Mouse (Mus musculus): ENCODE data around the gene Nkx6-2. TPM values are rescaled to one million over a fixed set of nuclear protein-coding genes. Genes with fewer than 3 reads are reported as not detected.

Gene Nkx6-2
- polyA plus RNA-seq, 1 experiment from 2014 or later: 3.3 TPM

DNA sequence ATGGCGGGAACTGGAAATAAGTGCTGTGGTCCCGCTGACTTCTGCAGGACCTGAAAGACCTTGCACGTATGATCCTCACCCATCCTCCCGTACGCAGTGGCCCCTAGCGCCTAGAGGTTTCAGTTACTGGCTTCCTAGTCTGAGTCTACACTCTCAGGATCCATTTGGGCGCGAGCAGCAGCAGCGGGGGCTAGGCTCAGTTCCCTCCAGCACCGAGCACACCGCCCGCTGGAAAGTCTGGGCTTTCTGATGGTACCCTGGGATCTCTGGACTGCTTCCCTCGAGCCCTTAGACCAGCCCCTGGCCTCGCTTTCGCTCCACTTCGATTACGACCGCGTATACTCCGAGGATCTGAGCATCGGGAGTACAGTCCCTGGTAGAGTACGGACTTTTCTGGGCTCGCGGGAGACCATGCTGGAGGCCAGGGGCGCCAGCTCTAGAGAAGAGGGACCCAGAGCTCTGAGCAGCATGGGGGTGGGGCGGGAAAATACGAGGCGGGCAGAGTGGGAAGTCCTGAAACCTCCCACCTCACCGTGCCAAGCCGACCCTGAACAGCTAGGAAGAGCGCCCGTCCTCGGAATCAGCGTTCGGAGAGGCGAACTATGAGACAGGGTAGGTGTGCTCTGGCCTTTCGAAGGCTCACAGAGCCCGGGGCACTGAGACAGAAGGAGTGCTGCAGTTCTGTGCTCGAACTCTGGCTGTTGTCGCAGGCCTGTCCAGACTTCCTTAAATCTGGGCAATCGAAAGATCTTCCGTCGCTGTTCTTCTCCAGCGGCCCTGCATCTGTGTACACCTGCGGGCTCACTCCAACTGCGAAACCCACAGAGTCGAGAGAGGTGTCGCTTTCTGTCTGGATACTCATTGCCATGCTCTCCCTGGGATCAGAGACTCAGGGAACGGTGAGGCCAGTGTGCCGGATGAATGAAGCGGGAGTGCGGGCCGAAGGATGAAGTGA is 1.9 kb upstream of the Nkx6-2 start:
- Histone ChIP-seq H3K36me3 (ENCODE audit: poor library complexity, severe bottlenecking) (no peaks in the 10 kb centered on the region), H3K27ac (no peak overlapping the region), H3K4me1 (peaks cover 38% of the 10 kb centered on the region), H3K9ac (no peak overlapping the region), H3K4me2 (no peak overlapping the region), H3K4me3 (no peak overlapping the region; the same call in 1 of the 2 replicates), H3K27me3 (peaks cover 100% of the 10 kb centered on the region), H3K9me3 (replicated peaks) (no peaks in the 10 kb centered on the region)
- WGBS: 2% methylated on average over 53 of the region's 53 CpGs
- ATAC-seq: no peak

DNA sequence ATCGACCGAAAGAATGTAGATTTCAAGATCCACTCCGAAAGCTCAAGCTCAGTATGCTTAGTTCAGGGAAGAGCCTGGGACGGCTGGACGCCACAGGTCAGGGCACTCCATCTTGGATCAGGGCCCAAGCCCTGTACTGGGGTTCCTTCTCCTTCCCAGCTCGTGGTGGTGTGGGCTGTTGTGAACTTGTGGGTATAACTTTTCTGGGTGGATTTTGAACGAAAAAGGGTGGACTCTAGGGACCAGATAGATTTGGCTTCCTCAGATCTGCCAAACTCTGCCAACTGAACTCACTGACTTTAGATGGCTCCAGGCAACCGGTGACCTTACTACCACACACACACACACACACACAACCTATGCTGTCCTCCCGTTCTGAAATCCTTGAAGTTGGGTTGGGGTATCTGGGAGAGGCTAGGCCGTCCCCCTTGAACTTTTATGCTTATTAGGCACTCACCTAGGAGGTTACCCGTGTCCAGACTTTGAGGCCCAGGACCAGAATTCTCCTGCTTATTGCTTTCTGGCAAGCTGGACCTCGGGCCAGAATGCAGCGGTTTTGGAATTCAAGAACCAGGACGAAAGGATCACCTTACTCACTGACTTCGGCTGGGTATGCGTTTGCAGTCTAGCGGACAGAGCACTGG is 619 bp upstream of the Nkx6-2 start:
- Histone ChIP-seq H3K36me3 (ENCODE audit: poor library complexity, severe bottlenecking) (no peaks in the 10 kb centered on the region), H3K4me1 (peaks cover 38% of the 10 kb centered on the region), H3K27ac (no peak overlapping the region), H3K9me3 (replicated peaks) (no peaks in the 10 kb centered on the region), H3K4me3 (peak overlapping the region; percentile 40; the same call in 1 of the 2 replicates), H3K4me2 (peak overlapping the region; percentile 60; the same call in 1 of the 2 replicates), H3K9ac (no peak overlapping the region), H3K27me3 (peaks cover 100% of the 10 kb centered on the region)
- ATAC-seq: no peak
- WGBS: 8% methylated on average over 17 of the region's 17 CpGs

DNA sequence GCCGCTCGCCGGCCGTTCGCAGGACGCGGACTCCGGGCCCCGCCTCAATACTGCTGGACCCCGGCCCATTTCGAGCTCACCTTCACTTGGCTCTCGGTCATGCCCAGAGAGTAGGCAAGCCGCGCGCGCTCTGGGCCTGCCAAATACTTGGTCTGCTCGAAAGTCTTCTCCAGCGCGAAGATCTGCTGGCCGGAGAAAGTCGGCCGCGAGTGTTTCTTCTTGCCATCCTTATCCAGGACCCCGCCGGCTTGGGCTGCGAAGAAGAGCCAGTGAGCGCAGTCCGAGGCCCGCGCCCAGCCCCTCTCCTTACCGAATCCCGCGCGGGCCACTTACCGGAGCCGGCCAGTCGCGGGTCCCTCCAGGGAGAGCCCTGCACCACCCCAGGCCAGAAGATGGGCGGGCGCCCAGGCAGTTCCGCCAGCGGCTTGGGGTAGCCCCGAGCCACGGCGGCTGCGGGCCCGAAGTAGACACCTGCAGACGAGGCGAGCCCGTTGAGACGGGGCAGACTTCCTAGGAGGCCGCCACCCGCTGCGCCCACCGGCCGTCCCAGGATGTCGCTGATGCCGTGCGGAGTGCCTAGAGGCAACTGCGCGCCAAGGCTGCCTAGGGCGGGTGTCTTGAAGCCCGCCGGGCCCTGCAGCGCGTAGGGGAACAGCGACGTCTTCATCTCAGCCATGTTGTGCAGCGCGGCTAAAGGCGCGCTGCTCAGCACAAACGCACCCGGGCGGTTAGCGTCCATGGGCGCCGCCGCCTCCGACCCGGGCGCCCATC is 611 bp downstream of the Nkx6-2 start:
- Histone ChIP-seq H3K9me3 (replicated peaks) (no peaks in the 10 kb centered on the region), H3K4me3 (peak overlapping the region; percentile 40), H3K27ac (no peak overlapping the region), H3K9ac (peak overlapping the region; percentile 37), H3K36me3 (ENCODE audit: poor library complexity, severe bottlenecking) (0 out of 2 replicates have a peak, but pooled peaks cover 4% of the 10 kb centered on the region), H3K4me1 (peaks cover 35% of the 10 kb centered on the region), H3K4me2 (peak overlapping the region; percentile 60), H3K27me3 (peaks cover 100% of the 10 kb centered on the region)
- WGBS: under 1% methylated on average over 82 of the region's 82 CpGs
- peak; percentile 48 for ATAC-seq

GRCm38 (mm10) chr7:139580851-139581775 is 1.5 kb downstream of the Nkx6-2 start:
- H3K27ac ChIP-seq: no peak overlapping the region
- no peak for ATAC-seq
- peak overlapping the region; percentile 37; the same call in 1 of the 2 replicates for H3K9ac ChIP-seq
- peak overlapping the region; percentile 60 for H3K4me2 ChIP-seq
- H3K27me3 ChIP-seq: peaks cover 99% of the 10 kb centered on the region
- H3K4me1 ChIP-seq: peaks cover 35% of the 10 kb centered on the region
- WGBS: 2% methylated on average over 78 of the region's 78 CpGs
- H3K4me3 ChIP-seq: peak overlapping the region; percentile 40
- 0 out of 2 replicates have a peak, but pooled peaks cover 4% of the 10 kb centered on the region for H3K36me3 ChIP-seq (ENCODE audit: poor library complexity, severe bottlenecking)
- no peaks in the 10 kb centered on the region for H3K9me3 ChIP-seq (replicated peaks)

DNA sequence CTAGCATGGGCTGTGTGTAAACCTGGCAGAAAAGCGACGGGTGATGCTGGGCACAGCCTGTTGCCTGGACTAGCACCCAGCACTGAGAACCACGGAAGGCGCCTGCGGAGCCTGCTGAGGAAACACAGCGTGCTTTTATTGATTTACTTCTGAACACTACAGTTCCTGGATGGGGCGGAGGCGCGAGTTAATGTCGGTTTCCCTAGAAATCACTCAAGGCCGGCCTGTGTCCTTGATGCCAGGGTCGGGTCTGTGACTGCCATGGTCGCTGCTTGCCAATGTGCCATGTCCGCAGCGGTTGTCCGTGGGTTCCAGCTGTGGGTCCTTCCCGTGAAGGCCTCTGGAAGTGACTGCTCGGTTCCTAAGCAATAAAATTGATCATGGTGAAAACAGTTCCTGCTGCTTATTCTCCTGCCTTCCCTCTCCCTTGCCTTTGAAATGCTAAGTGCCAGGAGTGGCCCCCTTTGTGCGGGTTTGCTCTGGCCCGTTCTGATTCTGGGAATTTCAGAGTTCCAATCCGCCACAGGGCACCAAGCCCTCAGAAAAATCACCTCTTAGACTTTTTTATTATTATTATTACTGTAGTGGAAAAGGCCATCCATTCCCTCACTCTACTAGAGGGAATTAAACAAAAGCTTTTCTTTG is 3.2 kb downstream of the Nkx6-2 start:
- peaks cover 26% of the 10 kb centered on the region for H3K4me1 ChIP-seq
- H3K9ac ChIP-seq: no peak overlapping the region
- ATAC-seq: no peak
- H3K9me3 ChIP-seq (replicated peaks): no peaks in the 10 kb centered on the region
- H3K4me3 ChIP-seq: no peak overlapping the region
- WGBS: 64% methylated on average over 21 of the region's 21 CpGs
- H3K36me3 ChIP-seq (ENCODE audit: poor library complexity, severe bottlenecking): 0 out of 2 replicates have a peak, but pooled peaks cover 4% of the 10 kb centered on the region
- no peak overlapping the region for H3K27ac ChIP-seq
- peaks cover 87% of the 10 kb centered on the region for H3K27me3 ChIP-seq
- peak overlapping the region; percentile 18; the same call in 1 of the 2 replicates for H3K4me2 ChIP-seq

DNA sequence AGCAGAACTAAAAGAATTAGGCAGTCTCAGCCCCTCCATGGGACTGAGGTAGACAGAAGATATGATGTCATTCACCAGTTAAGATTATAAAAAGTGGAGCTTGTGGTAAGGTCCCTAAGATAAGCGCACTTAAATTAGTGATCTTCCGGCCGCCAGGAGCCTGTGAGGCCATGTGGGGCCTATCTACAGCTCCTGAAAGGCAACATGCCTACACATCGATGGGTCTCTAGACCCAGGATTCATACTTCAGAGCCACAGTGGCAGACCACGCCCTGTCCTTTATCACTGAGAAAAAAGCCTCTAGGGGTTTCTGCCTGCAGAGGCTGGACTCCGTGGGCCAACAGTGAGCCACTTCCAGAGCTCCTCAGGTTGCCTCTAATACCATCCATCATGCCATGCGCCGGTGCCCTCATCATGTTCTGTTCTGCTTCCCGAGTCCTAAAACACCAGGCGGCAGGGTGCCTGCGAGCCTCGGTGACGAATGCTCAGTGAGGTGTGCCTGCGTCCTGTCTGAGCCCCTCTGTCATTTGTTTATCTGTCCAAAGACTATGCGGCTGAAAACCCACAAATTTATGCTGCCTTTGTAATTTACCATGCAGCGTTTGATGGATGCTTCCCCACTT is 6.4 kb downstream of the Nkx6-2 start:
- peaks cover 55% of the 10 kb centered on the region for H3K27me3 ChIP-seq
- H3K9me3 ChIP-seq (replicated peaks): no peaks in the 10 kb centered on the region
- H3K4me1 ChIP-seq: peaks cover 5% of the 10 kb centered on the region
- H3K4me2 ChIP-seq: no peak overlapping the region
- H3K4me3 ChIP-seq: no peak overlapping the region
- no peak overlapping the region for H3K27ac ChIP-seq
- 0 out of 2 replicates have a peak, but pooled peaks cover 4% of the 10 kb centered on the region for H3K36me3 ChIP-seq (ENCODE audit: poor library complexity, severe bottlenecking)
- 86% methylated on average over 16 of the region's 16 CpGs for WGBS
- no peak overlapping the region for H3K9ac ChIP-seq
- ATAC-seq: no peak

DNA sequence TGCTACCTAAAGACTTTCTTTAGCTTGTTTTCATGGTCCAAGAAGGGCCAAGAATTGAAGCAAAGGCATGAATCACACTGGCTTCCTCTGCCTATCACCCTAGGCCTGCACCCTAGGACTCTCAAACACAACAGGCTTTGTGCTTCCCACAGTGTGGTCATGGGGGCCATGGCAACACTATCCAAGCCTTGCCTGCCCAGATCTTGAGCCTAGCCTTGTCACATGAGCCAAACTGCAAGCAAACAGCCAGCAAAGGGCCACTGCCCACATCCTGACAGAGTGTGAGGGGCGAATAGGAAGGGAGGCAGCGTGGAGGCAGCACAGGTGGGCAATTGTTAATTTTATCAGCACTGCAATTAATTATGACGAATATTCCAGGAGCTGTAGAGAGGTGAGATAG is 9.9 kb downstream of the Nkx6-2 start:
- Histone ChIP-seq H3K9ac (no peak overlapping the region), H3K4me3 (no peak overlapping the region), H3K27me3 (peaks cover 20% of the 10 kb centered on the region), H3K9me3 (replicated peaks) (no peaks in the 10 kb centered on the region), H3K4me1 (no peaks in the 10 kb centered on the region), H3K36me3 (ENCODE audit: poor library complexity, severe bottlenecking) (0 out of 2 replicates have a peak, but pooled peaks cover 3% of the 10 kb centered on the region), H3K4me2 (no peak overlapping the region), H3K27ac (no peak overlapping the region)
- 91% methylated on average over 3 of the region's 3 CpGs for WGBS
- ATAC-seq: no peak

DNA sequence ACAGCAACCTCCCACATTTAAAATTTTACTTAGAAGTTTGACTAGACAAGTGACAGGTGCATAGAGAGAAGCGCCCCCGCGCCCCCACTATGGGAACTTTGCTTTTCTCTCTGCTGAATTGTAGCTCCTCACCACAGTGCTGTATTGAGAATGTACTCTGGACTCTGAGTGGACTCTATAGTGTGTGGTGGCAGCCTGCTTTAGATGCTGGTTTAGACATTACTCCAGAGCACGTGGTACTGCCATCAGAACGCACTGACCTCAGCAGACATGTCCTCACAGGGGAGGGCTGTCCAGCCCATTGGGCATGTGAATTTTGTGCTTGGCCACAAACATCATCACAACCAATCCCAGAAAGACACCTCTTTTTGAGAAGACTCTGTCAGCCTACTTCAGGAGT is 11.8 kb downstream of the Nkx6-2 start:
- Histone ChIP-seq H3K36me3 (ENCODE audit: poor library complexity, severe bottlenecking) (no peaks in the 10 kb centered on the region), H3K4me3 (no peak overlapping the region), H3K4me1 (peaks cover 5% of the 10 kb centered on the region; the same call in 1 of the 2 replicates), H3K9me3 (replicated peaks) (no peaks in the 10 kb centered on the region), H3K4me2 (no peak overlapping the region), H3K9ac (no peak overlapping the region), H3K27me3 (peaks cover 10% of the 10 kb centered on the region; the same call in 1 of the 2 replicates), H3K27ac (no peak overlapping the region)
- 96% methylated on average over 5 of the region's 5 CpGs for WGBS
- no peak for ATAC-seq

DNA sequence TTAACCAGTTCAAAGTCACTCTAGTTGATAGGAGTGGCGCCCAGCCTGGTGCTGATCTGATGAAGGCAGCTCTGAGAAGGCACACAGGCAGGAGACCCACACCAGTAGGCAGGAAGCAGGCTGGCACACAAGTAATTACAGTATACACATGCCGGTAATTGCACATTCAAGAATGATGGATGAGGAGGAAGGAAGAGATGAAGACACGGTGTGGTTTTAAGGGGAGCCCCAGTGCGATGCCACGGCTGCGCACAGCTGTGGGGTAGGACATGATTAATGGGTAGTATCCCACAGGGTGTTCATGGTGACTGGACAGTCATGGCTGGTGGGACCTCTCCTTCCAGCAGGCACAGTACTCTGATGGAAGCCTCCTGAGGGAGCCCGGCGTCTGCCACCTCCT is 16.1 kb downstream of the Nkx6-2 start:
- Histone ChIP-seq H3K4me3 (no peak overlapping the region), H3K4me1 (peaks cover 5% of the 10 kb centered on the region; the same call in 1 of the 2 replicates), H3K27ac (no peak overlapping the region), H3K4me2 (no peak overlapping the region), H3K27me3 (peaks cover 10% of the 10 kb centered on the region; the same call in 1 of the 2 replicates), H3K9ac (no peak overlapping the region), H3K9me3 (replicated peaks) (no peaks in the 10 kb centered on the region), H3K36me3 (ENCODE audit: poor library complexity, severe bottlenecking) (no peaks in the 10 kb centered on the region; the same call in 1 of the 2 replicates)
- WGBS: 83% methylated on average over 8 of the region's 8 CpGs
- no peak for ATAC-seq

- no peak overlapping the region for H3K9ac ChIP-seq
- H3K4me2 ChIP-seq: no peak overlapping the region
- no peaks in the 10 kb centered on the region; the same call in 1 of the 2 replicates for H3K36me3 ChIP-seq (ENCODE audit: poor library complexity, severe bottlenecking)
- 78% methylated on average over 6 of the region's 6 CpGs for WGBS
- H3K27me3 ChIP-seq: peaks cover 15% of the 10 kb centered on the region; the same call in 1 of the 2 replicates
- H3K4me3 ChIP-seq: no peak overlapping the region
- H3K9me3 ChIP-seq (replicated peaks): no peaks in the 10 kb centered on the region
- H3K27ac ChIP-seq: no peak overlapping the region
- ATAC-seq: no peak
- peaks cover 5% of the 10 kb centered on the region; the same call in 1 of the 2 replicates for H3K4me1 ChIP-seq
Measured at GRCm38 (mm10) chr7:139565998-139566397, 16.6 kb downstream of the Nkx6-2 start.

Measured in forebrain, embryonic 13.5 days (tissue).